Mouse (Mus musculus) liver, adult 2 months (tissue): ENCODE measurements around the gene Aarsd1. TPM values are rescaled to one million over a fixed set of nuclear protein-coding genes. Genes with fewer than 3 reads are reported as not detected.
"Not testable (repeated sequence)": the region's sequence is repeated elsewhere in the genome, so short reads cannot be mapped to it uniquely, and the experiment has no call there.

Experiments
- DNase-seq: peaks from one replicate; pipeline ENCODE4 v3.0.0-alpha.2; 2011; ENCODE audit warnings: low read depth, low spot score; ENCODE audit errors: extremely low read depth
- H3K27ac ChIP-seq: fragments of 200-500 bp; replicated peaks from 2 replicates; pipeline ENCODE4 v1.5.1; 2012; ENCODE audit warnings: low read depth, mild to moderate bottlenecking, control low read depth, inconsistent platforms, low read length; ENCODE audit not compliant: insufficient read depth
- H3K27me3 ChIP-seq: fragments of 200-500 bp; 2 replicates; pipeline ENCODE4 v1.6.1; 2012; ENCODE audit warnings: mild to moderate bottlenecking, moderate library complexity, low read length, inconsistent platforms; ENCODE audit not compliant: control insufficient read depth, insufficient read depth
- H3K36me3 ChIP-seq: fragments of 200-500 bp; 2 replicates; pipeline ENCODE4 v1.6.1; 2012; ENCODE audit warnings: low read length, inconsistent platforms; ENCODE audit not compliant: control insufficient read depth, insufficient read depth
- H3K4me1 ChIP-seq: fragments of 200-500 bp; 2 replicates; pipeline ENCODE4 v1.6.1; 2011; ENCODE audit warnings: low read length; ENCODE audit not compliant: control insufficient read depth, insufficient read depth
- H3K4me3 ChIP-seq: fragments of 200-500 bp; 2 replicates; pipeline ENCODE4 v1.5.1; 2011; ENCODE audit warnings: low read depth, mild to moderate bottlenecking, control low read depth, low read length, moderate library complexity; ENCODE audit not compliant: insufficient read depth
- H3K79me2 ChIP-seq: fragments of 200-500 bp; 2 replicates; pipeline ENCODE4 v1.6.1; 2012; ENCODE audit warnings: inconsistent platforms, mild to moderate bottlenecking, low read length, moderate library complexity; ENCODE audit not compliant: control insufficient read depth, insufficient read depth
- H3K9ac ChIP-seq: fragments of 200-500 bp; 2 replicates; pipeline ENCODE4 v1.6.1; 2012; ENCODE audit warnings: low read depth, mild to moderate bottlenecking, control low read depth, inconsistent platforms, low read length
- CTCF ChIP-seq: fragments of 200-500 bp; IDR thresholded peaks from 2 replicates; pipeline ENCODE4 v1.5.1; 2011; ENCODE audit warnings: low read depth, low read length, control low read depth
- POLR2A ChIP-seq: fragments of 200-500 bp; IDR thresholded peaks from 2 replicates; pipeline ENCODE4 v1.6.1; 2011; ENCODE audit warnings: low read length, control low read depth; ENCODE audit not compliant: insufficient read depth; ENCODE audit errors: extremely low read depth
- WGBS: fragments of 180-500 bp; shearing (Covaris S2); methylation state at CpG from one replicate; pipeline ENCODE4 v1.1.7; 2018; 5-methylcytosine and 5-hydroxymethylcytosine counted together
- polyA plus RNA-seq: library from polyadenylated mRNA; depleted of rRNA; stranded (reverse); fragments of >200 nt; gene quantifications from 2 replicates; pipeline ENCODE4 v1.2.3, GENCODE M21; 2012
- total RNA-seq: library from RNA; depleted of rRNA; stranded (reverse); fragments of >200 nt; gene quantifications from 2 replicates; pipeline ENCODE4 v1.2.3, GENCODE M21; 2014

Aarsd1 gene
- total and polyA plus RNA-seq, 2 experiments: 19.8 to 22.2 TPM

- Histone ChIP-seq H3K4me3 (peak overlapping the region; percentile 61), H3K4me1 (peaks cover 26% of the 10 kb centered on the region), H3K9ac (peak overlapping the region; percentile 76), H3K36me3 (peaks cover 13% of the 10 kb centered on the region), H3K79me2 (peaks cover 13% of the 10 kb centered on the region; the same call in 1 of the 2 replicates), H3K27me3 (no peaks in the 10 kb centered on the region), H3K27ac (peak overlapping the region; percentile 77)
- WGBS: 34% methylated on average over 4 of the region's 4 CpGs
- no peak for DNase-seq
- TF ChIP-seq POLR2A: no peak
- no peak for TF ChIP-seq CTCF
Observed at GRCm38 (mm10) chr11:101448899-101449298, 31.5 kb upstream of the Aarsd1 start.

DNA sequence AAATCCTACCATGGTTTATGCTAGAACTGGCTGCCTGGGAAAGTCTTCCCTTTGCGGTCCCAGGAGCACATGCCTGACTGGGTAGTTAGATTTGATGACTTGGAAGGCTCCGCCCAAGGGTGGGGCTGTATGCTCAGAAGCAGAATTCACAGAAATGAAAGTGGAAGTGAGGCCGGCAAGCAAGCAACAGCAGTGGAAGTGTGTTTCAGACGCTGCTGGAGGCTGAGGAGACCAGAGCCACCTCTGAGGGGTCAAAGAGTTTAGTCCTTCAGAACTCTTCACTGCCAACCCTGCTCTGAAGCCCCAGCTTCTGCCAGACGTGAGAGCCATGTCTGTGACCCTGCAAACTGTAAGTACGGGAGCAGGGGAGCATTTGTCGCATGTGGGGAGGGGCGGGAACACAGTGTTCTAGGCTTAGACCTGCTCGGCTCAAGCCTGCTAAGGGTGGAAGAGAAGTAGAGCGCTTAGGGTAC lies 30.9 kb upstream of the Aarsd1 start, which contains the start of gene Ifi35:
Ifi35 (plus strand) TSS at position 134 of the 473 bp plus-strand sequence.
- H3K27me3 ChIP-seq: no peaks in the 10 kb centered on the region
- peaks cover 7% of the 10 kb centered on the region; the same call in 1 of the 2 replicates for H3K79me2 ChIP-seq
- peaks cover 17% of the 10 kb centered on the region for H3K36me3 ChIP-seq
- H3K4me3 ChIP-seq: peak within 1 kb of the TSS; percentile 61
- peaks cover 29% of the 10 kb centered on the region for H3K4me1 ChIP-seq
- no peak for TF ChIP-seq CTCF
- peak; percentile 43; the same call in 1 of the 2 replicates for TF ChIP-seq POLR2A
- 2% methylated on average over 10 of the region's 10 CpGs for WGBS
- peak; percentile 90 for DNase-seq
- peak within 1 kb of the TSS; percentile 77 for H3K27ac ChIP-seq
- H3K9ac ChIP-seq: peak within 1 kb of the TSS; percentile 76

GRCm38 (mm10) chr11:101447786-101448185 lies 30.4 kb upstream of the Aarsd1 start:
- Histone ChIP-seq H3K27ac (0 out of 2 replicates have a peak overlapping the region, but pooled peaks have one; percentile 7), H3K27me3 (no peaks in the 10 kb centered on the region), H3K36me3 (peaks cover 17% of the 10 kb centered on the region), H3K4me1 (peaks cover 30% of the 10 kb centered on the region), H3K9ac (no peak overlapping the region), H3K79me2 (peaks cover 10% of the 10 kb centered on the region; the same call in 1 of the 2 replicates), H3K4me3 (no peak overlapping the region)
- no peak for DNase-seq
- WGBS: 85% methylated on average over 5 of the region's 5 CpGs
- no peak for TF ChIP-seq CTCF
- no peak for TF ChIP-seq POLR2A

GRCm38 (mm10) chr11:101446860-101447259 lies 29.4 kb upstream of the Aarsd1 start:
- H3K27ac ChIP-seq, H3K9ac ChIP-seq, H3K27me3 ChIP-seq, DNase-seq, H3K4me3 ChIP-seq: not testable (repeated sequence)
- H3K79me2 ChIP-seq: peaks cover 15% of the 10 kb centered on the region; the same call in 1 of the 2 replicates
- H3K36me3 ChIP-seq: peaks cover 17% of the 10 kb centered on the region
- H3K4me1 ChIP-seq: peaks cover 22% of the 10 kb centered on the region
- 90% methylated on average over 8 of the region's 8 CpGs for WGBS

- H3K9ac ChIP-seq: no peak overlapping the region
- peaks cover 17% of the 10 kb centered on the region for H3K36me3 ChIP-seq
- WGBS: 91% methylated on average over 1 of the region's 1 CpGs
- no peak for DNase-seq
- no peak overlapping the region for H3K4me3 ChIP-seq
- TF ChIP-seq CTCF (no peak), POLR2A (no peak)
- no peaks in the 10 kb centered on the region for H3K27me3 ChIP-seq
- H3K79me2 ChIP-seq: peaks cover 15% of the 10 kb centered on the region; the same call in 1 of the 2 replicates
- H3K27ac ChIP-seq: no peak overlapping the region
- peaks cover 17% of the 10 kb centered on the region for H3K4me1 ChIP-seq
Observed at GRCm38 (mm10) chr11:101446319-101446718, 28.9 kb upstream of the Aarsd1 start.

GRCm38 (mm10) chr11:101442760-101443159 lies 25.3 kb upstream of the Aarsd1 start:
- WGBS: under 1% methylated on average over 14 of the region's 14 CpGs
- Histone ChIP-seq H3K27me3 (no peaks in the 10 kb centered on the region), H3K27ac (peak overlapping the region; percentile 59), H3K36me3 (peaks cover 17% of the 10 kb centered on the region), H3K4me1 (peaks cover 10% of the 10 kb centered on the region), H3K4me3 (peak overlapping the region; percentile 77), H3K79me2 (peaks cover 8% of the 10 kb centered on the region; the same call in 1 of the 2 replicates), H3K9ac (peak overlapping the region; percentile 82)
- DNase-seq: peak; percentile 19
- TF ChIP-seq CTCF (no peak), POLR2A (no peak)
